Mouse (Mus musculus) T-helper 1 cell (primary cell): ENCODE measurements around the gene Mansc4.

ENCODE experiments used
- in situ Hi-C: fragments of 300-600 bp; cut with MboI, MseI; formaldehyde crosslinking; loops from one replicate; pipeline ENCODE4 v1.15.1; 2025; ENCODE audit warnings: high pct_unique_total_duplicates

Mansc4 gene

GRCm38 (mm10) chr6:147086594-147087225, at the start of gene Mansc4:
Gene Mansc4, minus strand, starts transcription at chr6:147087032.
- in situ Hi-C loops, result no loop called here

- in situ Hi-C loops, result no loop called here
Measured at GRCm38 (mm10) chr6:147127239-147127638, 40.4 kb upstream of the Mansc4 start.

GRCm38 (mm10) chr6:147121320-147121719, 34.5 kb upstream of the Mansc4 start:
- in situ Hi-C loops, result no loop called here

GRCm38 (mm10) chr6:147118190-147118589, 31.4 kb upstream of the Mansc4 start:
- in situ Hi-C loops, result no loop called here

- in situ Hi-C loops, result no loop called here
Measured at GRCm38 (mm10) chr6:147117764-147118163, 30.9 kb upstream of the Mansc4 start.

GRCm38 (mm10) chr6:147116579-147116978, 29.7 kb upstream of the Mansc4 start:
- in situ Hi-C loops, result no loop called here

GRCm38 (mm10) chr6:147109283-147109682, 22.5 kb upstream of the Mansc4 start:
- in situ Hi-C loops, result no loop called here

- in situ Hi-C loops, result no loop called here
Measured at GRCm38 (mm10) chr6:147106716-147107115, 19.9 kb upstream of the Mansc4 start.

GRCm38 (mm10) chr6:147105529-147105928, 18.7 kb upstream of the Mansc4 start:
- in situ Hi-C loops, result no loop called here

- in situ Hi-C loops, result no loop called here
Measured at GRCm38 (mm10) chr6:147102293-147102692, 15.5 kb upstream of the Mansc4 start.

- in situ Hi-C loops, result no loop called here
Measured at GRCm38 (mm10) chr6:147099458-147100277, 12.8 kb upstream of the Mansc4 start.

GRCm38 (mm10) chr6:147097346-147097929, 10.6 kb upstream of the Mansc4 start:
- in situ Hi-C loops, result no loop called here

- in situ Hi-C loops, result no loop called here
Measured at GRCm38 (mm10) chr6:147096934-147097333, 10.1 kb upstream of the Mansc4 start.

GRCm38 (mm10) chr6:147096109-147096508, 9.3 kb upstream of the Mansc4 start:
- in situ Hi-C loops, result no loop called here

GRCm38 (mm10) chr6:147094771-147095170, 7.9 kb upstream of the Mansc4 start:
- in situ Hi-C loops, result no loop called here

- in situ Hi-C loops, result no loop called here
Measured at GRCm38 (mm10) chr6:147092136-147092535, 5.3 kb upstream of the Mansc4 start.

GRCm38 (mm10) chr6:147091136-147092120, 4.6 kb upstream of the Mansc4 start, which contains the start of gene Klhl42:
Gene Klhl42, plus strand, starts transcription at chr6:147091379.
- in situ Hi-C loops, result no loop called here

- in situ Hi-C loops, result no loop called here
Measured at GRCm38 (mm10) chr6:147090191-147090590, 3.4 kb upstream of the Mansc4 start.

GRCm38 (mm10) chr6:147088517-147088916, 1.7 kb upstream of the Mansc4 start:
- in situ Hi-C loops, result no loop called here

- in situ Hi-C loops, result no loop called here
Measured at GRCm38 (mm10) chr6:147087736-147088135, 904 bp upstream of the Mansc4 start.

- in situ Hi-C loops, result no loop called here
Measured at GRCm38 (mm10) chr6:147085398-147086040, 1.3 kb downstream of the Mansc4 start.
